Mouse (Mus musculus): ENCODE measurements at regions not wholly inside any gene's neighbourhood (a gene's known extent, or its start where the extent isn't known, plus 50 kb on each side); places are given as distances from the start of the nearest gene placed in this dataset.

GRCm38 (mm10) chr3:157842872-157843271 lies 82.0 kb downstream of the Cth start:
- Histone ChIP-seq H3K4me2 (ENCODE audit: low read depth, low read length) (no peak overlapping the region), H3K4me1 (ENCODE audit: control insufficient read depth, low read depth, low read length) (no peaks in the 10 kb centered on the region), H3K4me3 (ENCODE audit: low read depth, low read length) (no peak overlapping the region), H3K9ac (ENCODE audit: low read depth, low read length) (no peak overlapping the region), H3K27me3 (ENCODE audit: control insufficient read depth, insufficient read depth, low read depth, low read length) (no peaks in the 10 kb centered on the region), H3K36me3 (ENCODE audit: control insufficient read depth, insufficient read depth) (no peaks in the 10 kb centered on the region), H3K9me3 (replicated peaks; ENCODE audit: control insufficient read depth, low read length) (no peaks in the 10 kb centered on the region), H3K27ac (ENCODE audit: low read length) (no peak overlapping the region)
- WGBS (ENCODE audit: insufficient replicate concordance), result 46% methylated on average over 3 of the region's 3 CpGs
- 0 out of 2 replicates have a peak, but pooled peaks have one; percentile 9 for ATAC-seq (ENCODE audit: low read depth)

- Histone ChIP-seq H3K9ac (ENCODE audit: low read depth, low read length) (no peak overlapping the region), H3K27ac (ENCODE audit: low read length) (no peak overlapping the region), H3K36me3 (ENCODE audit: control insufficient read depth, insufficient read depth) (no peaks in the 10 kb centered on the region), H3K4me3 (ENCODE audit: low read depth, low read length) (no peak overlapping the region), H3K4me1 (ENCODE audit: control insufficient read depth, low read depth, low read length) (no peaks in the 10 kb centered on the region), H3K9me3 (replicated peaks; ENCODE audit: control insufficient read depth, low read length) (no peaks in the 10 kb centered on the region), H3K27me3 (ENCODE audit: control insufficient read depth, insufficient read depth, low read depth, low read length) (no peaks in the 10 kb centered on the region), H3K4me2 (ENCODE audit: low read depth, low read length) (no peak overlapping the region)
- WGBS (ENCODE audit: insufficient replicate concordance), result 51% methylated on average over 2 of the region's 2 CpGs
- ATAC-seq (ENCODE audit: low read depth), result no peak
These were observed 83.6 kb downstream of the Cth start for GRCm38 (mm10) chr3:157841164-157841719.

DNA sequence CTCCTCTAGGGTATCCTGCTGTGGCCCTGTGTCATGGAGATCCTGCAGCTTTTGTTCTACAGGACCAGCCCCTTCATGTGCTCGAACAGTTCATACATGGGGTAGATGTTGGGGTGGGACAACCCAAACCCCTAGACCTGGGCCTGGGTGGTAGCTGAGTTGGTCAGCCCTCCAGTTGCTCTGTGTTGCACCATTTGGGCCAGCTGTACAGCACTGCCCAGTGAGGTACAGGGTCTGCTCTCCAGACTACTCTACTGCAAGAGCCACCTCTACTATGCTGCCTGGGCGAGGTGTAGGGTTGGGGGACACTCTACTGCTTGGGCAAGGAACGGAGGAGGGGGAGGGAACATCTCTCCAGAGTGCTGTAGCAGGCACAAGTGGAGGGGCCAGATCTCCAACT lies 120.6 kb downstream of the Cth start:
- ATAC-seq (ENCODE audit: low read depth), result no peak
- Histone ChIP-seq H3K4me1 (ENCODE audit: control insufficient read depth, low read depth, low read length) (no peaks in the 10 kb centered on the region), H3K4me2 (ENCODE audit: low read depth, low read length) (no peak overlapping the region), H3K27ac (ENCODE audit: low read length) (no peak overlapping the region), H3K9ac (ENCODE audit: low read depth, low read length) (no peak overlapping the region), H3K4me3 (ENCODE audit: low read depth, low read length) (no peak overlapping the region), H3K9me3 (replicated peaks; ENCODE audit: control insufficient read depth, low read length) (no peaks in the 10 kb centered on the region), H3K27me3 (ENCODE audit: control insufficient read depth, insufficient read depth, low read depth, low read length) (no peaks in the 10 kb centered on the region), H3K36me3 (ENCODE audit: control insufficient read depth, insufficient read depth) (no peaks in the 10 kb centered on the region)
- 44% methylated on average over 3 of the region's 3 CpGs for WGBS (ENCODE audit: insufficient replicate concordance)

DNA sequence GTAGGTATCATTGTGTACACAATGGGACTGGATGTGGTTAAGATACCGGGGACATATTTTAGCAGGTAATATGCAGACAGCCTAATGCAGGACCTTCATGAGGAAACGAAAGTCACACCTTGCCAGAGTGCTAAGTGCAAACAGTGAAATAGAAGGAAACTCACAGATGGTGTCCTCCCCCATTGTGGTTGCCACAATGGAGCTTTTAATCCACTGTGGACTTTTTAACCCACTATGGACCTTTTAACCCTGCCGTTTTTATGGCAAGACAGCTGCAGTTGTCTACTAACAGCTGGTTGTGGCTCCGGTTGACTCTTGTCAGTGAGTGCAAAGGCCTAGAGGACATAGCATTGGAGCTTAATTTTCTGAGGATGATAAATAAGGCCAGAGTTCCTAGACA lies 121.5 kb downstream of the Cth start:
- ATAC-seq (ENCODE audit: low read depth), result no peak
- Histone ChIP-seq H3K9ac (ENCODE audit: low read depth, low read length) (no peak overlapping the region), H3K9me3 (replicated peaks; ENCODE audit: control insufficient read depth, low read length) (no peaks in the 10 kb centered on the region), H3K4me3 (ENCODE audit: low read depth, low read length) (no peak overlapping the region), H3K27ac (ENCODE audit: low read length) (no peak overlapping the region), H3K4me2 (ENCODE audit: low read depth, low read length) (no peak overlapping the region), H3K4me1 (ENCODE audit: control insufficient read depth, low read depth, low read length) (no peaks in the 10 kb centered on the region), H3K36me3 (ENCODE audit: control insufficient read depth, insufficient read depth) (no peaks in the 10 kb centered on the region), H3K27me3 (ENCODE audit: control insufficient read depth, insufficient read depth, low read depth, low read length) (no peaks in the 10 kb centered on the region)
- WGBS (ENCODE audit: insufficient replicate concordance), result 62% methylated on average over 4 of the region's 4 CpGs

- H3K9me3 ChIP-seq (replicated peaks; ENCODE audit: control insufficient read depth, low read length), result no peaks in the 10 kb centered on the region
- H3K27me3 ChIP-seq (ENCODE audit: control insufficient read depth, insufficient read depth, low read depth, low read length), result no peaks in the 10 kb centered on the region
- no peak overlapping the region for H3K4me2 ChIP-seq (ENCODE audit: low read depth, low read length)
- no peak overlapping the region for H3K9ac ChIP-seq (ENCODE audit: low read depth, low read length)
- no peak overlapping the region for H3K4me3 ChIP-seq (ENCODE audit: low read depth, low read length)
- no peaks in the 10 kb centered on the region for H3K4me1 ChIP-seq (ENCODE audit: control insufficient read depth, low read depth, low read length)
- 39% methylated on average over 4 of the region's 4 CpGs for WGBS (ENCODE audit: insufficient replicate concordance)
- no peak for ATAC-seq (ENCODE audit: low read depth)
- H3K36me3 ChIP-seq (ENCODE audit: control insufficient read depth, insufficient read depth), result no peaks in the 10 kb centered on the region
- no peak overlapping the region for H3K27ac ChIP-seq (ENCODE audit: low read length)
These were observed 137.2 kb downstream of the Cth start for GRCm38 (mm10) chr3:157787559-157788256.

- 52% methylated on average over 4 of the region's 4 CpGs for whole genome bisulfite sequencing (ENCODE audit: insufficient replicate concordance)
- Histone ChIP-seq H3K4me1 (ENCODE audit: control insufficient read depth, low read depth, low read length) (no peaks in the 10 kb centered on the region), H3K4me2 (ENCODE audit: low read depth, low read length) (no peak overlapping the region), H3K9ac (ENCODE audit: low read depth, low read length) (no peak overlapping the region), H3K27ac (ENCODE audit: low read length) (no peak overlapping the region), H3K36me3 (ENCODE audit: control insufficient read depth, insufficient read depth) (no peaks in the 10 kb centered on the region), H3K27me3 (ENCODE audit: control insufficient read depth, insufficient read depth, low read depth, low read length) (no peaks in the 10 kb centered on the region), H3K4me3 (ENCODE audit: low read depth, low read length) (no peak overlapping the region), H3K9me3 (replicated peaks; ENCODE audit: control insufficient read depth, low read length) (no peaks in the 10 kb centered on the region)
- ATAC-seq (ENCODE audit: low read depth), result no peak
These were observed 143.8 kb downstream of the Cth start for GRCm38 (mm10) chr3:157781071-157781470.

DNA sequence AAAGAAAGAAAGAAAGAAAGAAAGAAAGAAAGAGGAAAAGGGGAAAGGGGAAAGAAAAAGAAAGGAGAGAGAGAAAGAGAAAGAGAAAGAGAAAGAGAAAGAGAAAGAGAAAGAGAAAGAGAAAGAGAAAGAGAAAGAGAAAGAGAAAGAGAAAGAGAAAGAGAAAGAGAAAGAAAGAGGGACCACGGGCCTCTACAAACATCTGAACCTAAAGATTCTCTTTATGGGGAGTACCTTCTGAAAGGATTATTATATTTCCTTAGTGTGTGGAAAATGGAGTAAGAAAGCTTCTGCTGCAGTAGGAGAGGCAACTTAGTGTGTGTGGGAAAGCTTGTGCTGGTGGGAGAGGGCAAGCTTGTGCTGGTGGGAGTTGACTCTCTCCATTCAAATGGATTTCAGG lies 147.1 kb downstream of the Cth start:
- no peaks in the 10 kb centered on the region for H3K27me3 ChIP-seq (ENCODE audit: control insufficient read depth, insufficient read depth, low read depth, low read length)
- H3K36me3 ChIP-seq (ENCODE audit: control insufficient read depth, insufficient read depth), result no peaks in the 10 kb centered on the region
- no peak overlapping the region for H3K4me2 ChIP-seq (ENCODE audit: low read depth, low read length)
- H3K9ac ChIP-seq (ENCODE audit: low read depth, low read length), result no peak overlapping the region
- no peak for ATAC-seq (ENCODE audit: low read depth)
- H3K4me3 ChIP-seq (ENCODE audit: low read depth, low read length), result no peak overlapping the region
- 46% methylated on average over 1 of the region's 1 CpGs for whole genome bisulfite sequencing (ENCODE audit: insufficient replicate concordance)
- H3K27ac ChIP-seq (ENCODE audit: low read length), result no peak overlapping the region
- H3K4me1 ChIP-seq (ENCODE audit: control insufficient read depth, low read depth, low read length), result no peaks in the 10 kb centered on the region
- no peaks in the 10 kb centered on the region for H3K9me3 ChIP-seq (replicated peaks; ENCODE audit: control insufficient read depth, low read length)

DNA sequence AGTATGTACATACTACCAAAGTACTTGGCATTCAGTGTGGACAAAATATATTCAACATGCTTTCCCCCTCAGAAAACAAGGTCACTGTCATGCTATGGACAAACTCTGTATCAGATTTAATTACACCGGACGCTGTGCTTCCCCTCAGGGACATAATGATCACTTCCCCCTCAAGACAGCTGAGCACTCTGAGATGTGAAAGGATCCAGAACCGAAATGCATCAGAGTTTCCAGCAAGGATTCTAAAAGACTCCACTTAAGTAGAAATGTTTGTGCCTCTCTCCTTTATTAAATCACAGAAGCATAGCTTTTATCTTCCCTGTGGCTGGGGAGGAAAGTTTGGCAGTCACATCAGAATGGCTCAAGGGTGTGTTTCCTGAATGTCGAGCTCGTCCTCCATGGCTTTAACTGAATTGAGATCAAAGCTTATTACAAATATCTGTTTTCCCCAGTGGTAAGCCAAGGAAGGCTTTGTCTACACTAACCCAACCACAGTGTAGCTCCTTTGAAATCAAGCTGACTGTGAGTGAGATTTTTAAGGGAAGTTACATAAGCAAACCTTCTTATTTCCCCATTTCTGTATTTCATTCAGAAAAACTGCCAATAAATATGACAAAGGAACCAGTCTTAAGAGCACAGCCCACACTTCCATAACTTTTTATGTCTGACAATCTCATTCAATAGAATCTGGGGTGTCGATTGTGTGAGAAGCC lies 161.2 kb downstream of the Cth start:
- Histone ChIP-seq H3K9me3 (replicated peaks; ENCODE audit: control insufficient read depth, low read length) (no peaks in the 10 kb centered on the region), H3K36me3 (ENCODE audit: control insufficient read depth, insufficient read depth) (no peaks in the 10 kb centered on the region), H3K4me1 (ENCODE audit: control insufficient read depth, low read depth, low read length) (no peaks in the 10 kb centered on the region), H3K4me3 (ENCODE audit: low read depth, low read length) (no peak overlapping the region), H3K4me2 (ENCODE audit: low read depth, low read length) (no peak overlapping the region), H3K27ac (ENCODE audit: low read length) (no peak overlapping the region), H3K9ac (ENCODE audit: low read depth, low read length) (no peak overlapping the region), H3K27me3 (ENCODE audit: control insufficient read depth, insufficient read depth, low read depth, low read length) (no peaks in the 10 kb centered on the region)
- no peak for ATAC-seq (ENCODE audit: low read depth)
- 34% methylated on average over 6 of the region's 6 CpGs for WGBS (ENCODE audit: insufficient replicate concordance)

DNA sequence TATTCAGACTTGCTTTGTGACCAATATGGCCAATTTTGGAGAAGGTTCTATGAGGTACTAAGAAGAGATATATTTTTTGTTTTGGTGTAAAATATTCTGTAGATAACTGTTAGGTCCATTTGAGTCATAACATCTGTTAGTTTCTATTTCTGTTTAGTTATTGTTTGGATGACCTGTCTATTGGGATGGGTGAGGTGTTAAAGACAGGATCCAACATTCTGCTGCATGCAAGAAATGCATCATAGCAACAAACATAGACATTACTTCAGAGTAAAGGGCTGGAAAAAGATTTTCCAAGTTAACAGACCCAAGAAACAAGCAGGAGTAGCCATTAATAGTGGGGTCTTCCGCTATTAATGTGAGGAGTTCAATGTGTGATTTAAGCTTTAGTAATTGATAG lies 165.0 kb downstream of the Cth start:
- H3K4me2 ChIP-seq (ENCODE audit: low read depth, low read length), result no peak overlapping the region
- H3K9me3 ChIP-seq (replicated peaks; ENCODE audit: control insufficient read depth, low read length), result no peaks in the 10 kb centered on the region
- H3K4me1 ChIP-seq (ENCODE audit: control insufficient read depth, low read depth, low read length), result no peaks in the 10 kb centered on the region
- 56% methylated on average over 1 of the region's 1 CpGs for WGBS (ENCODE audit: insufficient replicate concordance)
- no peak for ATAC-seq (ENCODE audit: low read depth)
- no peak overlapping the region for H3K4me3 ChIP-seq (ENCODE audit: low read depth, low read length)
- no peaks in the 10 kb centered on the region for H3K36me3 ChIP-seq (ENCODE audit: control insufficient read depth, insufficient read depth)
- H3K27me3 ChIP-seq (ENCODE audit: control insufficient read depth, insufficient read depth, low read depth, low read length), result no peaks in the 10 kb centered on the region
- H3K27ac ChIP-seq (ENCODE audit: low read length), result no peak overlapping the region
- H3K9ac ChIP-seq (ENCODE audit: low read depth, low read length), result no peak overlapping the region

All from liver, embryonic 16.5 days (tissue).